ENCODE assay signal across 10 mouse cellular contexts in the genomic region with DNA sequence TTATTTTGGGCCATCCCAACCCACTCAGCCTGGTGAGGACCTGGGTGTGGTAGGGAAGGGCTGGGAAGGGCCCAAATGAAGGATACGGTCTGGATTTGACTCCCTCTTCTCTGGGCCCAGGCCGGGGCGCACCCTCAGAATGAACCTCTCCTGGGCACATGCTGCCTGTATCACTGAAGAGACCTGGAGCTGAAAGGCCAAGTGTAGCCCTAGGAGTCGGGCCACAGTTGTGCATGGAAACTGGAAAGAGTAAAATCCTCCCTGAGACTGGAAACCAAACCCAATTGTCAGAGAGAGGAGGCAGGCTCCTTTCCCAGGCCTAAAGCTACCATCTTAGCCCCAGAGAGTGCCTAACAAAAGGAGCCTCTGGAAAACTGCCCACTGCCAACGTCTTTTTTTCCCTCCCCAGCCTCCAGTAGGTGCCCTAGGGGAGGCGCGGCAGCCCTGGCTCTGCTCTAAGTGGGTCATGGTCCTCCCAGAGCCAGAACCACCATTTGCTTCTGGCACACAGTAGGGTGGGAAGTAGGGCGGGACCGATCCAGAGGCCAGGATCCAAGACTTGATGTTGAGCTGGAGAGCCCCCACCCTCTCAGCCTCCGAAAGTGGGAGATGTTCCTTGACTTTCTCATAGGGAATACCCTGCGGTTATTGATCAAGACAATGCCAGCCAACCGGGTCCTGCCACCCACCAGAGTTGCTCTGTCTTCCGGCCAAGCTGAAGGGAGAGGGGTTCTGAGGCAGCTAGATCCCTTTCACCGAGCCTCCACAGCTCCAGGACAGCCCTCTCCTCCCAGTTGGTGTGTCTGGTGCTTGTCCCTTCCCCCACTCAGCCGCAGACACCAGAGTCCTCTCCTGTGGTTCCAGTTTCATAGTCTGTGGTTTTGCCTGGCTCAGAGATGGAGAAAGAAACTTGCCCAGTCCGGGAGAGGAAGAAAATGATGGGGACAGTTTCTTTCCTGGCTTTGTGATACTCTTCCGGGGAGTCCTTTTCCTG. TPM values are rescaled to one million over a fixed set of nuclear protein-coding genes. Genes with fewer than 3 reads are reported as not detected.
A peak's percentile ranks its signal among the peaks of the same experiment; 100 is the strongest.
DNase-seq lines count a peak whose midpoint lies in the region; ATAC-seq and TF ChIP-seq lines count a peak whose summit lies in the region.
"Had no signal": no experiment of that assay in that cellular context is flagged by ENCODE, and none has a peak within 500 bp of the region (broad histone marks: within the 10 kb centered on the region; RNA-seq: fewer than 3 reads in every experiment).

No protein-coding gene starts in this region.

- peak overlapping the region; percentile 60 for H3K4me2 ChIP-seq in liver, embryonic 14.5 days (ENCODE audit: low read depth)

- no peak for TF ChIP-seq CTCF in liver, embryonic 14.5 days (IDR thresholded peaks at IDR 0.05; ENCODE audit: low read depth)
- TF ChIP-seq CTCF in small intestine, adult 2 months (IDR thresholded peaks at IDR 0.05; ENCODE audit: extremely low read depth, insufficient read length, insufficient replicate concordance, low read depth, low read length), result no peak

- H3K4me3 ChIP-seq in liver, embryonic 14.5 days (ENCODE audit: insufficient read depth in 1 of 2, low read depth in 2 of 2, low read length in 2 of 2), result peak overlapping the region; percentile 55 to 60
- H3K4me3 ChIP-seq in small intestine, adult 2 months (ENCODE audit: low read depth, low read length), result peak overlapping the region; percentile 80

- ATAC-seq in liver, embryonic 14.5 days (ENCODE audit: insufficient read depth), result no peak
- ATAC-seq: Patski had no signal

- no peak for TF ChIP-seq POLR2A in small intestine, adult 2 months (IDR thresholded peaks at IDR 0.05; ENCODE audit: low read depth, low read length)

- 25% methylated on average over 17 of the region's 17 CpGs for WGBS in liver, embryonic 14.5 days (ENCODE audit: insufficient replicate concordance)
- WGBS in small intestine, adult 2 months, result 28% methylated on average over 17 of the region's 17 CpGs

- H3K27ac ChIP-seq in liver, embryonic 14.5 days, result no peak overlapping the region
- H3K27ac ChIP-seq in small intestine, adult 2 months (ENCODE audit: insufficient read depth, low read depth, low read length), result peak overlapping the region; percentile 83

- TF ChIP-seq EP300 in liver, embryonic 14.5 days (IDR thresholded peaks at IDR 0.05; ENCODE audit: low read depth), result no peak

- DNase-seq in gastrocnemius, postnatal 14 days, result peak; percentile 43
- no peak for DNase-seq in gastrocnemius, postnatal 10 days
- peak; percentile 43 for DNase-seq in urinary bladder, postnatal 14 days (ENCODE audit: low spot score)
- no peak for DNase-seq in urinary bladder, postnatal 25 days (ENCODE audit: low spot score)
- peak; percentile 44 to 46 for DNase-seq in heart, postnatal 10 days
- no peak for DNase-seq in liver, embryonic 14.5 days (ENCODE audit: low read depth in 3 of 3, low spot score in 3 of 3)
- DNase-seq in thymus, postnatal 10 days (ENCODE audit: low spot score in 2 of 2), result no peak

- no peaks in the 10 kb centered on the region for H3K9me3 ChIP-seq in liver, embryonic 14.5 days (ENCODE audit: control insufficient read depth, low read length)

- H3K27me3 ChIP-seq in liver, embryonic 14.5 days (ENCODE audit: control insufficient read depth, insufficient read depth, low read length), result peaks cover 33% of the 10 kb centered on the region
- H3K27me3 ChIP-seq in small intestine, adult 2 months (ENCODE audit: control insufficient read depth, insufficient read depth, low read length), result no peaks in the 10 kb centered on the region; the same call in 1 of the 2 replicates
- H3K27me3 ChIP-seq: Patski had no signal

- peaks cover under 1 to 16% of the 10 kb centered on the region in 2 experiments; a peak in 3 of 4 replicates for H3K4me1 ChIP-seq in liver, embryonic 14.5 days (replicated peaks; ENCODE audit: control insufficient read depth in 2 of 2, insufficient read depth in 2 of 2, low read length in 1 of 2)
- H3K4me1 ChIP-seq in small intestine, adult 2 months (ENCODE audit: control insufficient read depth, insufficient read depth, insufficient read length, low read length), result peaks cover 13% of the 10 kb centered on the region

- intact Hi-C loops in gastrocnemius, postnatal 14 days (cut with DNase I; ENCODE audit: low total_unique reads), result no loop called here
- intact Hi-C loops in heart, postnatal 10 days (cut with DNase I), result no loop called here

- H3K9ac ChIP-seq in liver, embryonic 14.5 days (replicated peaks), result peak overlapping the region; percentile 57

- H3K36me3 ChIP-seq in liver, embryonic 14.5 days (replicated peaks; ENCODE audit: control insufficient read depth, insufficient read depth, low read depth), result no peaks in the 10 kb centered on the region; the same call in 1 of the 2 replicates
- peaks cover 5% of the 10 kb centered on the region; the same call in 1 of the 2 replicates for H3K36me3 ChIP-seq in small intestine, adult 2 months (ENCODE audit: control insufficient read depth, insufficient read depth, low read length)

RNA-seq across cellular contexts. Expression of gene Mmp14, which starts 1.7 kb away (rescaled TPM):
- total RNA-seq in gastrocnemius, postnatal 14 days (2021), result 10 to 100 TPM; 52.0 to 68.1 TPM
- total RNA-seq in gastrocnemius, postnatal 10 days (2021), result 100 to 1,000 TPM; 115 to 167 TPM
- 100 to 1,000 TPM; 106 to 116 TPM for total RNA-seq in heart, postnatal 10 days (2021)
- polyA plus RNA-seq in liver, embryonic 14.5 days (2012; rRNA removed), result 17.7 and 19.0 TPM in 2 replicates
- polyA plus RNA-seq in liver, embryonic 14.5 days (2014; fragmentation: Nextera tagmentation; extraction: Ambion mirVana), result 14.4 and 15.5 TPM in 2 replicates
- 59.9 and 66.0 TPM in 2 replicates for polyA plus RNA-seq in small intestine, adult 2 months (2012; rRNA removed)

RNA-seq across cellular contexts. Expression of gene Mrpl52, which starts 6.4 kb away (rescaled TPM):
- total RNA-seq in gastrocnemius, postnatal 14 days (2021), result 100 to 1,000 TPM; 107 to 116 TPM
- total RNA-seq in gastrocnemius, postnatal 10 days (2021), result 100 to 1,000 TPM; 141 to 159 TPM
- total RNA-seq in heart, postnatal 10 days (2021), result 100 to 1,000 TPM; 143 to 155 TPM
- polyA plus RNA-seq in liver, embryonic 14.5 days (2012; rRNA removed), result 107 and 177 TPM in 2 replicates
- 218 and 228 TPM in 2 replicates for polyA plus RNA-seq in liver, embryonic 14.5 days (2014; fragmentation: Nextera tagmentation; extraction: Ambion mirVana)
- polyA plus RNA-seq in small intestine, adult 2 months (2012; rRNA removed), result 186 and 284 TPM in 2 replicates

RNA-seq across cellular contexts. Expression of gene Slc7a7, which starts 15.6 kb away (rescaled TPM):
- total RNA-seq in gastrocnemius, postnatal 14 days (2021), result 1 to 10 TPM; 2.9 to 3.4 TPM
- 1 to 10 TPM; 3.1 to 5.5 TPM for total RNA-seq in gastrocnemius, postnatal 10 days (2021)
- 1 to 10 TPM; 6.6 to 8.1 TPM for total RNA-seq in heart, postnatal 10 days (2021)
- 7.8 and 8.7 TPM in 2 replicates for polyA plus RNA-seq in liver, embryonic 14.5 days (2012; rRNA removed)
- polyA plus RNA-seq in liver, embryonic 14.5 days (2014; fragmentation: Nextera tagmentation; extraction: Ambion mirVana), result 4.9 and 6.2 TPM in 2 replicates
- 110 and 341 TPM in 2 replicates for polyA plus RNA-seq in small intestine, adult 2 months (2012; rRNA removed)

RNA-seq across cellular contexts. Expression of gene Lrp10, which starts 30.8 kb away (rescaled TPM):
- total RNA-seq in gastrocnemius, postnatal 14 days (2021), result 10 to 100 TPM; 33.5 to 37.2 TPM
- 10 to 100 TPM; 36.3 to 39.5 TPM for total RNA-seq in gastrocnemius, postnatal 10 days (2021)
- 10 to 100 TPM; 87.9 to 91.3 TPM for total RNA-seq in heart, postnatal 10 days (2021)
- 12.8 and 12.9 TPM in 2 replicates for polyA plus RNA-seq in liver, embryonic 14.5 days (2012; rRNA removed)
- 11.1 and 17.2 TPM in 2 replicates for polyA plus RNA-seq in liver, embryonic 14.5 days (2014; fragmentation: Nextera tagmentation; extraction: Ambion mirVana)
- polyA plus RNA-seq in small intestine, adult 2 months (2012; rRNA removed), result 139 and 303 TPM in 2 replicates

RNA-seq across cellular contexts. Expression of gene Rem2, which starts 42.8 kb away (rescaled TPM):
- total RNA-seq in gastrocnemius, postnatal 14 days (2021), result not detected
- total RNA-seq in gastrocnemius, postnatal 10 days (2021), result under 1 TPM in 1 of 2 experiments, not detected in 1; 0.14 TPM
- not detected for total RNA-seq in heart, postnatal 10 days (2021)
- polyA plus RNA-seq in liver, embryonic 14.5 days (2012; rRNA removed), result 0.09 and 0.12 TPM in 2 replicates
- polyA plus RNA-seq in liver, embryonic 14.5 days (2014; fragmentation: Nextera tagmentation; extraction: Ambion mirVana), result 0.05 TPM in 1 of 2 replicates, not detected in the other
- polyA plus RNA-seq in small intestine, adult 2 months (2012; rRNA removed), result 0.20 and 0.76 TPM in 2 replicates
- total RNA-seq: heart, postnatal 36 days had no signal

Comparison
In these comparisons a context has a peak if more than half of its experiments do, and no peak if none do; other contexts are left out.
1. DNase-seq: peak in gastrocnemius, postnatal 14 days (single experiment), urinary bladder, postnatal 14 days (single experiment) and heart, postnatal 10 days (2 of 2); none in gastrocnemius, postnatal 10 days (single experiment), urinary bladder, postnatal 25 days (single experiment), liver, embryonic 14.5 days (0 of 3) and thymus, postnatal 10 days (0 of 2).